Mouse (Mus musculus) colon, adult 2 months (tissue): ENCODE measurements around the gene 4922502D21Rik. TPM values are rescaled to one million over a fixed set of nuclear protein-coding genes. Genes with fewer than 3 reads are reported as not detected.

Source experiments
- polyA plus RNA-seq: library from polyadenylated mRNA; depleted of rRNA; stranded (reverse); fragments of >200 nt; gene quantifications from 2 replicates; pipeline ENCODE4 v1.2.3, GENCODE M21; 2012; rRNA removed

4922502D21Rik gene
- not detected in 2 replicates for polyA plus RNA-seq

GRCm38 (mm10) chr6:129331610-129332009, at the start of gene 4922502D21Rik:
TSS of gene 4922502D21Rik (minus strand) at chr6:129331796.

GRCm38 (mm10) chr6:129342391-129342790, 10.8 kb upstream of the 4922502D21Rik start, which contains the start of gene Clec12a:
TSS of gene Clec12a (plus strand) at chr6:129342691.

GRCm38 (mm10) chr6:129275220-129275619, 56.4 kb downstream of the 4922502D21Rik start, which contains the start of gene Cd69:
TSS of gene Cd69 (minus strand) at chr6:129275436.

Other genes with a start within 250 kb of the 4922502D21Rik start
- 4.2 and 5.4 TPM in 2 replicates for gene Clec2e, start 230.9 kb downstream of the 4922502D21Rik start, polyA plus RNA-seq
- 33.9 and 39.2 TPM in 2 replicates for gene Clec2d, start 151.2 kb downstream of the 4922502D21Rik start, polyA plus RNA-seq
- gene Cd69, start 56.4 kb downstream of the 4922502D21Rik start, polyA plus RNA-seq, result 0.09 and 0.10 TPM in 2 replicates
- gene Clec12a, start 10.9 kb upstream of the 4922502D21Rik start, polyA plus RNA-seq, result 0.07 and 0.12 TPM in 2 replicates
- not detected in 2 replicates for gene Clec12b, start 54.1 kb upstream of the 4922502D21Rik start, polyA plus RNA-seq
- 0.08 TPM in 1 of 2 replicates, not detected in the other for gene Clec1b, start 65.5 kb upstream of the 4922502D21Rik start, polyA plus RNA-seq
- gene Clec9a, start 77.1 kb upstream of the 4922502D21Rik start, polyA plus RNA-seq, result 0.41 and 0.50 TPM in 2 replicates
- gene Clec1a, start 120.2 kb upstream of the 4922502D21Rik start, polyA plus RNA-seq, result 0.52 and 0.74 TPM in 2 replicates
- not detected in 2 replicates for gene Olr1, start 175.4 kb upstream of the 4922502D21Rik start, polyA plus RNA-seq
- not detected in 2 replicates for gene Tmem52b, start 180.8 kb upstream of the 4922502D21Rik start, polyA plus RNA-seq
- gene Gabarapl1, start 201.4 kb upstream of the 4922502D21Rik start, polyA plus RNA-seq, result 36.5 and 47.5 TPM in 2 replicates
- not detected in 2 replicates for gene Klre1, start 246.1 kb upstream of the 4922502D21Rik start, polyA plus RNA-seq